Mouse (Mus musculus): ENCODE measurements around the gene Gm9736. TPM values are rescaled to one million over a fixed set of nuclear protein-coding genes. Genes with fewer than 3 reads are reported as not detected.
"Not testable (repeated sequence)": the region's sequence is repeated elsewhere in the genome, so short reads cannot be mapped to it uniquely, and the experiment has no call there.

The Gm9736 gene
- total RNA-seq (2021), result not detected
- long read RNA-seq, experiment 1, result 0 reads
- long read RNA-seq, experiment 2, result 0 reads

- not testable (repeated sequence) for DNase-seq
Measured at GRCm38 (mm10) chr10:77751254-77751653, at the start of gene Gm9736. Gene Gm9736 (minus strand): TSS chr10:77751354.

DNA sequence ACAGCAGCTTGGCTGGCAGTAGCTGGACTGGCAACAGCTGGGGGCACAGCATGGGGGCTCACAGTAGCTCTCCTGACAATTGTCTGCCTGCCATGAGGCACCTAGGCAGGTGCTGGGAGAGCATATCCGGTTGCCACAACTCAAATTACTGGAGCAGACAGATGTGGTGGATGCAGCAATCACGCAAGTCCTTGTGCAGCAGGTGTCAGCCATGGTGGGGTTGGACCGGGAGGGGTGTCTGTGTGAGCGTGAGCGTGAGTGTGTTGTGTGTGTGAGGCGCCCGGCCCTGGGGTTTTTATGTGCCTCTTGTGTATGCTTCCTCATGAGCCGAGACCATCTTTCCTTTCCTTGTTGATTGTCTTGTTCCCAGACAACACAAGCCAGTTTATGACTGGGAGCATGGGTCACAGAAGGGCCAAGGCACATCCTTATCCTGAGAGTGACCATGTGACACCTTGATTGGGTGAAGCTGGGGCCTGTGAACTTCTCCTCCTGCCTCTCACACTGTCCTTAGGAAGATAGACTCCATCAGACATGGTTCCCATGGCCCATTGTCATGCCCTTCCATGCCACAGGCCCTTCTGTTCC lies 47.9 kb upstream of the Gm9736 start, which contains the start of gene Gm19668:
Gm19668 (minus strand) TSS at position 213 of the 588 bp plus-strand sequence.
- no peak for DNase-seq

GRCm38 (mm10) chr10:77798164-77798920 lies 47.2 kb upstream of the Gm9736 start:
- not testable (repeated sequence) for DNase-seq

DNA sequence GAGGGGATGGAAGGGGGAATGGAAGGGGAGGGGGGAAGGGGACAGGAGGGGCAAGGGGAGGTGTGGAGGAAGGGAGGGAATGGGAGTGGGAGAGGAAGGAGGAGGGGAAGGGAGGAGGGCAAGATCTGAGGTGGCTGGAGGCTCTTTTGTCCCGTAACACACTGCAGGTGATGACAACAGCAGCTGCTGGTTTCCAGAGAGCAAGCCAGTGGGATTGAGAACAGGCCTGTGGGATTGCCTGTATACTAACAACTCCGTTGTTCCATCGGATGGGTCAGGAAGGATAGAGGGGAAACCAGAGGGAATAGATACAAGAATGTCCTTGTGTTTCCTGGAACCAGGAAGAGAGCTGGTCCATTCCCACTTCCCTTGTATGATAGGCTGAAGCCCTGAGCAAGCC lies 46.5 kb upstream of the Gm9736 start:
- no peak for DNase-seq

DNA sequence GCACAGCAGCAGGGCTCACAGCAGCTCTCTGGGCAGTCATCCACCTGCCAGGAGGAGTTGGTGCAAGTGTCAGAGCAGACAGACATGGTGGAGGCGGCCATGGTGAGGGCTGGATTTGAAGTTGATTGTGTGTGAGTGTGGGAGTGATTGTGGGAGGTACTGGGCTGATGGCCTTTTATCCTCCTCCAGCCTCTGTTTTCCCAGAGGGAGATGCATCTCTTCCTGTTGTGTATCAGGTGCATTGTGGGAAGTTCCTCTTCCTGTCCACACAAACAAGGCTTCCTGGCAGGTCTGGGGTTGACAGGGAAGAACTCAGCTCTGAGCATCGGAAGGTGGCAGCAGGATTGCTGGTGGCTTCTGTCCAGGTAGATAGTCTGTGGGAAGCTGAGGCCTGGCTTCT lies 43.8 kb upstream of the Gm9736 start, which contains the start of gene Gm9639:
Gm9639 (minus strand) TSS at position 101 of the 400 bp plus-strand sequence.
- DNase-seq, result no peak

- no peak for DNase-seq
Measured at GRCm38 (mm10) chr10:77788621-77789020, 37.5 kb upstream of the Gm9736 start.

- DNase-seq, result not testable (repeated sequence)
Measured at GRCm38 (mm10) chr10:77787876-77788275, 36.7 kb upstream of the Gm9736 start, which contains the start of gene Gm7137. Gene Gm7137 (minus strand): TSS chr10:77788200.

GRCm38 (mm10) chr10:77783396-77783795 lies 32.2 kb upstream of the Gm9736 start:
- DNase-seq, result not testable (repeated sequence)

DNA sequence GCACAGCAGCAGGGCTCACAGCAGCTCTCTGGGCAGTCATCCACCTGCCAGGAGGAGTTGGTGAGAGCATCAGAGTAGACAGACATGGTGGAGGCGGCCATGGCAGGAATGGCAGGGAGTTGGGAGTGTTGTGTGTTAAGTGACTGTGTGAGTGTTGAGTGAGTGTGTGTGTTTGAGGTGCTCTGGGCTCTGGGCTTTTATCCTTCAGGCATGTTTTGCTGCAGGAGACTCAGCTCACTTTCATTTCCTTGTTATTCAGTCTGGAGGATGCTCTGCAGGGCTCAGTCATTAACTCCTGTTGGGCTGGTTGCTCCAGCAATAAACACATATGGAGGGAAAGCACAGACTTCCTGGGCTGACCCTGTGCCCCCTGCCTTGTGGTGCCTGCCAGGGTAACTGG lies 31.3 kb upstream of the Gm9736 start, which contains the start of gene Gm3250:
Gm3250 (minus strand) TSS at position 101 of the 400 bp plus-strand sequence.
- DNase-seq, result not testable (repeated sequence)

DNA sequence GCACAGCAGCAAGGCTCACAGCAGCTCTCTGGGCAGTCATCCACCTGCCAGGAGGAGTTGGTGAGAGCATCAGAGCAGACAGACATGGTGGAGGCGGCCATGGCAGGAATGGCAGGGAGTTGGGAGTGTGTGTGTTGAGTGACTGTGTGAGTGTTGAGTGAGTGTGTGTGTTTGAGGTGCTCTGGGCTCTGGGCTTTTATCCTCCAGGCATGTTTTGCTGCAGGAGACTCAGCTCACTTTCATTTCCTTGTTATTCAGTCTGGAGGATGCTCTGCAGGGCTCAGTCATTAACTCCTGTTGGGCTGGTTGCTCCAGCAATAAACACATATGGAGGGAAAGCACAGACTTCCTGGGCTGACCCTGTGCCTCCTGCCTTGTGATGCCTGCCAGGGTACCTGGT lies 25.7 kb upstream of the Gm9736 start, which contains the start of gene Gm7138:
Gm7138 (minus strand) TSS at position 101 of the 400 bp plus-strand sequence.
- not testable (repeated sequence) for DNase-seq

- not testable (repeated sequence) for DNase-seq
Measured at GRCm38 (mm10) chr10:77772142-77772541, 21.0 kb upstream of the Gm9736 start.

- not testable (repeated sequence) for DNase-seq
Measured at GRCm38 (mm10) chr10:77771225-77771624, 20.1 kb upstream of the Gm9736 start, which contains the start of gene Gm3238. Gene Gm3238 (minus strand): TSS chr10:77771325.

DNA sequence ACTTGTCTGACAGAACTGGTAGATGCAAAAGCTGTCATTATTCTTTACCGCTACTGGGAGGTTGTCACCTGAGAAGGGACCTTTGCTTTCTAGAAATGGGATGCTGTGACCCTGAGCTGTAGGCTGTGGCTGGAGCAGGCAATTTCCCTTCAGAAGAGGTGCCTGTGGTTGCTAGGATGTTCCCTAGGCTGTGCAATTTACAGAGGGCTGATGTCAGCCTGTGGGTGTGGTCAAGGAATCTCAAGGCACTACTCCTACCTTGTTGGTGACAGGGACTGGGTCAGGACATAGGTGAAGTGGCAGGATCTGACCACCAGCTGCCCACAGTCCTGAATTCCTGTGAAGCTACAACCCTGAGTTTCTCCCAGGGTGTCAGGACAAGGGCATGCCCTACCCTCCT lies 18.6 kb upstream of the Gm9736 start:
- no peak for DNase-seq

DNA sequence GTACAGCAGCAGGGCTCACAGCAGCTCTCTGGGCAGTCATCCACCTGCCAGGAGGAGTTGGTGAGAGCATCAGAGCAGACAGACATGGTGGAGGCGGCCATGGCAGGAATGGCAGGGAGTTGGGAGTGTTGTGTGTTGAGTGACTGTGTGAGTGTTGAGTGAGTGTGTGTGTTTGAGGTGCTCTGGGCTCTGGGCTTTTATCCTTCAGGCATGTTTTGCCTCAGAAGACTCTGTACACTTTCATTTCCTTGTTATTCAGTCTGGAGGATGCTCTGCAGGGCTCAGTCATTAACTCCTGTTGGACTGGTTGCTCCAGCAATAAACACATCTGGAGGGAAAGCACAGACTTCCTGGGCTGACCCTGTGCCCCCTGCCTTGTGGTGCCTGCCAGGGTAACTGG lies 8.4 kb upstream of the Gm9736 start, which contains the start of gene Gm3233:
Gm3233 (minus strand) TSS at position 101 of the 400 bp plus-strand sequence.
- DNase-seq, result not testable (repeated sequence)

DNA sequence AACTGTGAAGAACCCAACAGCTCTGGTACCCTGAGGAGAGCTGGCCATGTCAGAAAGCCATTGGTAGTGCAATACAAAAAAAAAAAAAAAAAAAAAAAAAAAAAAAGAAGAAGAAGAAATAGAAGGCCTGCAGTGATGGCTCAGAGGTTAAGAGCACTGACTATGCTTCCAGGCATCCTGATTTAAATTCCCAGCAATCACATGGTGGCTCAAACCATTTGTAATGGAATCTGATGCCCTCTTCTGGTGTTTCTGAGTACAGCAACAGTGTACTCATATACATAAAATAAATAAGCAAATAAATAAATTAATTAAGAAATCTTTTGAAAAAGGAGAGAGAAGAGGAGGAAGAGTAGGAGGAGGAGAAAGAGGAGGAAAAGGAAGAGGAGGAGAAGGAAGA lies 2.3 kb upstream of the Gm9736 start:
- DNase-seq, result no peak

- not testable (repeated sequence) for DNase-seq
Measured at GRCm38 (mm10) chr10:77752312-77752711, 1.2 kb upstream of the Gm9736 start.

- not testable (repeated sequence) for DNase-seq
Measured at GRCm38 (mm10) chr10:77750686-77751085, 468 bp downstream of the Gm9736 start.

GRCm38 (mm10) chr10:77741924-77742688 lies 9.0 kb downstream of the Gm9736 start, which contains the start of gene Gm18596:
Gene Gm18596 (minus strand): TSS chr10:77742638.
- not testable (repeated sequence) for DNase-seq

DNA sequence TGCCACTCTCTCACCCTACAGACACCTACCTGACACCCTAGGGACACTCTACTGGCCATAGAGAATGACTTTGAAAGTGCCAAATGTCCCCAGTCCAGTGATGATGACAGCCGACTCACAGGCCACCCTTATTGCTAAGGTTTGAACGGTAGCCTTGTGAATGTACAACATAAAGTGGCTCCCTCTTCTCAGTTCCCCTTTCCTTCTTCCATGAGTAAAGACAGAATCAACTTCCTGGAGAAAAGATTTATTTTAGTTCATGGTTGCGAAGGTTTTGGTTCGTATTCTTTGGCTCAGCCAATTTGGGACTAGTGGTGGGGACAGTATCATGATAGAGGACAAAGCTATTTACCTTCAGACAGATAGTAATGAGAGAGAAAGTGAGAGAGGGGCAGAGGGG lies 12.2 kb downstream of the Gm9736 start:
- no peak for DNase-seq

- no peak for DNase-seq
Measured at GRCm38 (mm10) chr10:77735928-77736327, 15.2 kb downstream of the Gm9736 start.

DNA sequence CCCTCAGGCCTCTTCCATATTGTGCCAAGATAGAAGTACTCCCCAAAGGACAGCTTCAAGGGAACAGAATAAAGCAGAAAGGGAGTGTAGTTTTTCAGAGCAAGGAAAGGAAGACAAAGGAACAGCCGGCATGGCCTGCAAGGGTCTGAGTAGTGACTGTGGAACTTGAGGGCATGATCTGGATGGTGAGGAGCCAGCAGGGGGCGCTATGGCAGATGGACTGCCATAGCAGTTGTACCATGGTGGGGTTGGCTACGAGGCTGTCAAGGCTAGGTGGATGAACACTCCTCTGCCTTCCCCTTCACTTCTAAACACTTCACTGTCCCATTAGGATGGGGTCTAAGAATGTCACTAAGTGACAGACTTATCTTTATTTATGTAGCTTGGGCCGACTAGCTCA lies 21.9 kb downstream of the Gm9736 start:
- no peak for DNase-seq

DNA sequence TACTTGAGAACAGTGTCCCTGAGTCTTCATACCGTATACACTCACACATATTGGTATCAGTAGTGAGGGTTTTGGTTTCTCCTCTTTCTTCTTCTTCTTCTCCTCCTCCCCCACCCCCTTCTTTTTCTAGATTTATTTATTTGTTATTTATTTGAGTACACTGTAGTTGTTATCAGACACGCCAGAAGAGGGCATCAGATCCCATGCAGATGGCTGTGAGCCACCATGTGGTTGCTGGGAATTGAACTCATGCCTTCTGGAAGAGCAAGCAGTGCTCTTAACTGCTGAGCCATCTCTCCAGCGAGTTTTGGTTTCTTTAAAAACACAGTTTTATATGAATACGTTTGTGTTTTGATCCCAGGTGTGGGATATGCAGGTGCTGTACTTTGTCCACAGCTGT lies 22.9 kb downstream of the Gm9736 start:
- no peak for DNase-seq
